Mouse (Mus musculus) G1E (cell line): Measurements from ENCODE around the gene Cklf. TPM values are rescaled to one million over a fixed set of nuclear protein-coding genes. Genes with fewer than 3 reads are reported as not detected.

ENCODE experiments used
- ATAC-seq: 2 replicates; pipeline ENCODE4 v1.8.0; 2016; ENCODE audit warnings: mild to moderate bottlenecking; ENCODE audit not compliant: insufficient number of reproducible peaks, poor library complexity, low FRiP score, severe bottlenecking; ENCODE audit errors: extremely low read depth
- DNase-seq: peaks from one replicate; pipeline ENCODE4 v3.0.0; 2012; ENCODE audit warnings: low spot score
- H3K27me3 ChIP-seq: 2 replicates; pipeline ENCODE4 v1.6.1; 2012; ENCODE audit warnings: mild to moderate bottlenecking, low read length, inconsistent platforms; ENCODE audit not compliant: insufficient read depth
- H3K36me3 ChIP-seq: replicated peaks from 2 replicates; pipeline ENCODE3; 2012; ENCODE audit warnings: mild to moderate bottlenecking, inconsistent platforms
- H3K4me1 ChIP-seq: 2 replicates; pipeline ENCODE4 v1.6.1; 2012; ENCODE audit warnings: low read depth, low read length, inconsistent platforms, mixed read lengths; ENCODE audit not compliant: insufficient read depth
- H3K4me3 ChIP-seq: 2 replicates; pipeline ENCODE4 v1.5.1; 2012; ENCODE audit warnings: low read depth, mild to moderate bottlenecking, inconsistent platforms, low read length, moderate library complexity, mixed read lengths
- H3K9me3 ChIP-seq: replicated peaks from 2 replicates; pipeline ENCODE4 v1.6.1; 2012; ENCODE audit warnings: inconsistent platforms
- CTCF ChIP-seq: IDR thresholded peaks from 2 replicates; pipeline ENCODE4 v1.5.1; 2012; ENCODE audit warnings: low read depth, low read length, inconsistent platforms, mixed read lengths
- GATA1 ChIP-seq: IDR thresholded peaks from 2 replicates; pipeline ENCODE4 v1.6.1; 2012; ENCODE audit warnings: borderline replicate concordance, low read length, inconsistent platforms, mixed read lengths
- GATA2 ChIP-seq: IDR thresholded peaks from 2 replicates; pipeline ENCODE4 v1.6.1; 2012; ENCODE audit warnings: low read depth, low read length, inconsistent platforms, borderline replicate concordance
- POLR2AphosphoS5 ChIP-seq: IDR thresholded peaks from 2 replicates; pipeline ENCODE4 v1.6.1; 2012; ENCODE audit warnings: low read depth, low read length, inconsistent platforms; ENCODE audit not compliant: insufficient replicate concordance
- TAL1 ChIP-seq: conservative IDR thresholded peaks from 2 replicates; pipeline ENCODE4 v1.6.1; 2012; ENCODE audit warnings: low read depth, low read length, inconsistent platforms, mixed read lengths
- polyA plus RNA-seq: library from polyadenylated mRNA; stranded (reverse); fragments of >175 nt; gene quantifications from 2 replicates; pipeline ENCODE4 v1.2.3, GENCODE M21; 2012
- total RNA-seq, 2 experiments: library from RNA; stranded (forward) in 1 of 2; stranded (reverse) in 1 of 2; fragments of 200-1000 nt in 1 of 2; fragments of >200 nt in 1 of 2; fragmentation: Nextera tagmentation in 1 of 2; gene quantifications; 2 replicates each; pipeline ENCODE4 v1.2.3; 2014 to 2017

The Cklf gene
- total and polyA plus RNA-seq, 3 experiments: 5.2 to 79.1 (median 54.0) TPM

DNA sequence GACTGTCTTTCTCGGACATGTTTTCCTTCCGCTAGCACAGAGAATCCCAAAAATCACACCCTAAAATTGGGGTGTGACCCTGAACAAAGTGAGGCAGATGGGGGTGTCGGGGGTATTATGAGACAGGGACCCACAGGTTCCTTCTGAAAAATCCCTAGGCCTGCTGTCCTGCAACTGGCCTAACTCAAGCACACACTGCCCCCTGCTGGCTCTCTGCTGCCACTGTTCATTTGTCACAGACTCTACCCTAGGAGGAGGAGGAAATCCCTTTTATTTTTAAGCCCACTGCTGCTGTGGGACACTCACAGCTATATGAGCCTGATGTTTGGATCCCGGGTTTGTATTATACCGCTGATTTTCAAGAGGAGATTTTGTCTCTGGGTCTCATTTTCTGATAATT lies 30.9 kb upstream of the Cklf start:
- Histone ChIP-seq H3K4me3 (no peak overlapping the region), H3K27me3 (peaks cover 14% of the 10 kb centered on the region), H3K36me3 (peaks cover 3% of the 10 kb centered on the region), H3K4me1 (peaks cover 20% of the 10 kb centered on the region), H3K9me3 (peaks cover 7% of the 10 kb centered on the region)
- ATAC-seq (peak; percentile 61), DNase-seq (peak; percentile 50)
- TF ChIP-seq GATA1: no peak
- no peak for TF ChIP-seq POLR2AphosphoS5
- TF ChIP-seq GATA2: no peak
- TF ChIP-seq TAL1: no peak
- TF ChIP-seq CTCF: peak; percentile 77

DNA sequence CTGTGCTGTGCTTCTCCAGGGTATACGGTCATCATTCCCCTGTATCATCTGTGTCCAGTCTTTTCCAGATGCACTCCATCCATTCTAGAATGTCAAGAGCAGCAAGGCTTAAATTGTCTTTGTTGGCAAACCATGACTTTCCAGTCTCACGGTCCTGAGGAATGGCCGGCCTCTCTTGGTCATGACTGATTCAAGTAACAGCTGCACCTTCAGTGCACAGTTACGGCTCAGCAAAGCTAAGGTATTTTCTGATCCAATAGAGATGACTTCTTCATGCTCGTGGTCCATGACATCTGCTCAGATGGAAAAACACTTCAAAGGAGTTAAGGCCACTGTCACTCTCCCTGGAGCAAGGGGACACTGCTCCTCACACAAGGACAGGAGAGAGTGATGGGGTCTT lies 23.6 kb upstream of the Cklf start:
- H3K9me3 ChIP-seq: peaks cover 18% of the 10 kb centered on the region
- no peak for ATAC-seq
- TF ChIP-seq TAL1 (no peak), GATA1 (no peak), POLR2AphosphoS5 (no peak)
- no peak for DNase-seq
- H3K4me3 ChIP-seq: no peak overlapping the region
- no peaks in the 10 kb centered on the region for H3K27me3 ChIP-seq
- peaks cover 33% of the 10 kb centered on the region for H3K4me1 ChIP-seq
- H3K36me3 ChIP-seq: peaks cover 74% of the 10 kb centered on the region

DNA sequence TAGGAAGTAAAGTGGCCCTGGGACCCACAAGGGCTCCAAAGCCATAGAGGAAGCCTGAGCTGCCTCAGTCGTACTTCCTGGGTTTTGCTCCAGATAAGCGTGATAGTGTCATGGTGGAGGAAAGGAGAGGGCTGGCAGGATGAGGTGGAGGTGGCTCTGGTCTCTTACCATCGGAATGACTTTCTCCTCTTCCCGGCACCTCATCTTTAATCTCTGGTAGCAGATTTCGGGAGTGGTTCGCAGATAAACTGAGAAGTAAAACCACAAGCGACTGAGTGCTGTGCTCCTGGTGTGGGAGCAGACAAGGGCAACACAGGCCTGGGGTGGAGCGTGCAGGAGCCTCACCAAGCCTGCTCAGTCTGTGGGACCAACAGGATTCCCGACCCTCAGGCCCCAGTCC lies 20.3 kb upstream of the Cklf start:
- peak; percentile 61 for DNase-seq

DNA sequence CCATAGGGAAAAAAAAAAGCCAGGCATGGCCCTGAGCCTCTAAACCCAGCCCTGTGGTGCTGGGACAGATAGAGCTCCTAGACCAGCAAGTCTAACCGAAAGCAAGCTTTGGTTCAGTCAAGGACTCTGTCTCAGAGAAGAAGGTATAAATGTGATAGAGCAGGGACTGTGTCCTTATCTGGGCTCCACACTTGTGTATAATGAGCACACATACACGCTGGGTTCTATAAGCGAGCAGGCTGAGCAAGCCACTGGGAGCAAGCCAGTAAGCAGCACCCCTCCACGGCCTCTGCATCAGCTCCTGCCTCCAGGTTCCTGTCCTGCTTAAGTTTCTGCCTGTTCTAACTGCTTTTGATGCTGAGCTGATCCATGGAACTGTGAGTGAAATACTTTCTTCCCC lies 18.6 kb upstream of the Cklf start:
- H3K27me3 ChIP-seq: no peaks in the 10 kb centered on the region
- TF ChIP-seq POLR2AphosphoS5: no peak
- TF ChIP-seq TAL1: no peak
- no peak for TF ChIP-seq GATA2
- TF ChIP-seq CTCF: no peak
- no peak for TF ChIP-seq GATA1
- peaks cover 57% of the 10 kb centered on the region for H3K4me1 ChIP-seq
- peaks cover 99% of the 10 kb centered on the region for H3K36me3 ChIP-seq
- ATAC-seq: no peak
- no peak for DNase-seq
- H3K4me3 ChIP-seq: no peak overlapping the region
- peaks cover 18% of the 10 kb centered on the region for H3K9me3 ChIP-seq

More for the DNA sequence above, 20.3 kb upstream of the Cklf start:
- no peaks in the 10 kb centered on the region for H3K27me3 ChIP-seq
- ATAC-seq: peak; percentile 91
- H3K4me3 ChIP-seq: no peak overlapping the region; the same call in 1 of the 2 replicates
- H3K9me3 ChIP-seq: peaks cover 21% of the 10 kb centered on the region
- peaks cover 99% of the 10 kb centered on the region for H3K36me3 ChIP-seq
- TF ChIP-seq TAL1: peak; percentile 88
- no peak for TF ChIP-seq POLR2AphosphoS5
- TF ChIP-seq GATA2: no peak
- no peak for TF ChIP-seq GATA1
- peaks cover 51% of the 10 kb centered on the region for H3K4me1 ChIP-seq

DNA sequence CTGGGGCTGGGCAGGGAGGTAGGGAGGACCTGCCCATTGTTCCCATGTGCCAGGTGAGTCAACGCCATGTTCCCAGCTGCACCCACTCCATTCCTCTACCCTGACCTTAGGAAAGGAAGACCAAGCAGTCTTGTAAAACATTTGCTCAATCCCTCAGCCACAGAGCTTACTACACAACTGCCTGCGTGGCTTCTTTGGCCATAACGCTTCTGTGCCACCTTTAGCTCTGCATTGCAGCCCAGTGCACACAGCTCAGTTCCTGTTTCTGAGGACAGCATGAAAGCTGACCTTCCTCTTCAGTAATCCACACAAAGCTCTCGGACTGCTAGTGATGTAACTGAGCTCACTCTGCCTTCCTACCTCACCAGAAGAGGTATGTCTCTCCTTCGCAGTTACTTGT lies 17.7 kb upstream of the Cklf start:
- no peak for ATAC-seq
- DNase-seq: no peak
- H3K36me3 ChIP-seq: peaks cover 99% of the 10 kb centered on the region
- H3K4me1 ChIP-seq: peaks cover 66% of the 10 kb centered on the region
- H3K4me3 ChIP-seq: no peak overlapping the region
- peaks cover 18% of the 10 kb centered on the region for H3K9me3 ChIP-seq
- TF ChIP-seq GATA1 (no peak), CTCF (no peak), POLR2AphosphoS5 (no peak), GATA2 (no peak), TAL1 (no peak)
- no peaks in the 10 kb centered on the region for H3K27me3 ChIP-seq

DNA sequence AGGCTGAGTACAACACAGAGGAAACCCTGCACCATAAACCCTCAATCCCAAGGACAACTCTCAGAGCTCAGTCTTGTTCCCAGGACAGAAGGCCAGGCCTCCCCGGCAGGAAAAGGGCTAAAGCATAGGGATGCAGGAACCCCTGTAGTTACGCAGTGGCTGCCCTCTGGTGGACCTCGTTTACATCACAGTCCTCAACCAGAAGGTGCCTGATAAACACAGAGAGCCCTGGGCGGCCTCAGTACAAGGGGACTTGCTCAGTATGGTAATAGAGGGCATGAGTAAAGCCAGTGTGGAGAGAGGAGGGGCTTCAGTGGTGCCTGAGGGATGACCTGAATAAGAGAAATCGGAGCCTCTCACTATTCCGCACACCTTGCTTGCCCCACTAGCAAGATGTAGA lies 16.1 kb upstream of the Cklf start:
- no peak overlapping the region for H3K4me3 ChIP-seq
- H3K27me3 ChIP-seq: no peaks in the 10 kb centered on the region
- peaks cover 73% of the 10 kb centered on the region for H3K4me1 ChIP-seq
- peaks cover 100% of the 10 kb centered on the region for H3K36me3 ChIP-seq
- DNase-seq (no peak), ATAC-seq (no peak)
- no peak for TF ChIP-seq POLR2AphosphoS5
- peaks cover 18% of the 10 kb centered on the region for H3K9me3 ChIP-seq

DNA sequence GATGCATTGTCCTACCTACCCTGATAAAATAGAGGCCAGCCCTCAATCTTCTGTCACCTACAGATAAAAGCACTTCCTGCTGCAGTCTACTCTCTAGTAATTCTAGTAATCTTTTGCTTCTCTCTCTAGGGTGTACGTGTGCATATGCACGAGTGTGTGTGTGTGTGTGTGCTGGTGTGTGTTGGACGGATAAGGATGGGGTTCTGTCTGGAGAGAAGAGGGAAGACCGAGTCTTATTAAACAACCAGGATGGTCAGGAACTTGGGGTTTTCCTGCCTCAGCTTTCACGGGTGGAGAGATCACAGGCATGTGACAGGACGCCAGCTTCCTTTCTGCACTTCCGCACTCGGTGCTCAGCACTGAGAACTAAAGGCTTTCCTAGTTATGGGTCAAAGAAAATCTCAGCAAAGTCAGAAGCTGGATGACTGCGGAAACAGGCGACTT lies 11.2 kb upstream of the Cklf start:
- Histone ChIP-seq H3K27me3 (no peaks in the 10 kb centered on the region), H3K9me3 (no peaks in the 10 kb centered on the region), H3K36me3 (peaks cover 96% of the 10 kb centered on the region), H3K4me1 (peaks cover 87% of the 10 kb centered on the region), H3K4me3 (peak overlapping the region; percentile 31; the same call in 1 of the 2 replicates)
- DNase-seq (peak; percentile 40), ATAC-seq (peak; percentile 59)
- TF ChIP-seq TAL1: no peak; the same call in 1 of the 2 replicates
